8 mouse cellular contexts compared by ENCODE assay signal in genomic region chr2:57115181-57115863, GRCm38 (mm10). TPM values are rescaled to one million over a fixed set of nuclear protein-coding genes. Genes with fewer than 3 reads are reported as not detected.
DNase-seq lines count a peak whose midpoint lies in the region; ATAC-seq and TF ChIP-seq lines count a peak whose summit lies in the region.

No protein-coding gene starts in this region.

- CTCF ChIA-PET in Patski (lab: Charles Lee) = interaction anchor here (1.0 to 2.4 kb wide), 3 partner anchors 122 to 244 kb away, joined by 3 to 9 read pairs (median 3); partner anchors contain the start of gene Gpd2

- no peak for TF ChIP-seq CTCF in kidney, adult 2 months (conservative IDR thresholded peaks at IDR 0.05; ENCODE audit: insufficient read depth, insufficient read length, low read depth, low read length)
- TF ChIP-seq CTCF in Patski (IDR thresholded peaks at IDR 0.05) = no peak

- no peak for DNase-seq in kidney, adult 2 months
- DNase-seq in kidney, adult 9 months = no peak
- DNase-seq in Patski (ENCODE audit: low read depth, low spot score) = no peak
- no peak for DNase-seq in liver, embryonic 13.5 days
- no peak for DNase-seq in urinary bladder, postnatal 4 days (ENCODE audit: low spot score in 2 of 2)
- DNase-seq in adrenal gland, postnatal 10 days = no peak

- POLR2A ChIA-PET in Patski (lab: Charles Lee) = interaction anchor here (0.7 to 1.1 kb wide), 3 partner anchors 28 to 200 kb away, joined by 3 to 8 read pairs (median 5); no protein-coding TSS in a partner anchor

- 1% methylated on average over 25 of the region's 25 CpGs for WGBS in kidney, adult 2 months
- WGBS in forebrain, embryonic 15.5 days = under 1% methylated on average over 25 of the region's 25 CpGs
- 0% methylated on average over 25 of the region's 25 CpGs for WGBS in liver, embryonic 13.5 days (ENCODE audit: insufficient replicate concordance)
- under 1% methylated on average over 25 of the region's 25 CpGs for WGBS in stomach, embryonic 15.5 days

- no peaks in the 10 kb centered on the region for H3K36me3 ChIP-seq in kidney, adult 2 months (ENCODE audit: control insufficient read depth, insufficient read depth, low read length)
- H3K36me3 ChIP-seq in forebrain, embryonic 15.5 days = no peaks in the 10 kb centered on the region
- no peaks in the 10 kb centered on the region for H3K36me3 ChIP-seq in liver, embryonic 13.5 days
- H3K36me3 ChIP-seq in stomach, embryonic 15.5 days = no peaks in the 10 kb centered on the region

- in situ Hi-C loops in Patski (cut with MboI; ENCODE audit: low pct_unique_long_range_greater_than_20kb) = loop anchor here (5.0 to 10.0 kb wide), 2 partner anchors 202 to 249 kb away; no protein-coding TSS in a partner anchor

- H3K4me3 ChIP-seq in kidney, adult 2 months (ENCODE audit: insufficient read depth, low read depth, low read length) = peak overlapping the region; percentile 72
- peak overlapping the region; percentile 73 for H3K4me3 ChIP-seq in forebrain, embryonic 15.5 days
- peak overlapping the region; percentile 74 for H3K4me3 ChIP-seq in liver, embryonic 13.5 days (replicated peaks)
- H3K4me3 ChIP-seq in stomach, embryonic 15.5 days (replicated peaks) = peak overlapping the region; percentile 70

- H3K27me3 ChIP-seq in kidney, adult 2 months (replicated peaks; ENCODE audit: control insufficient read depth, insufficient read depth, low read length) = peaks cover 2% of the 10 kb centered on the region
- H3K27me3 ChIP-seq in Patski = no peaks in the 10 kb centered on the region
- peaks cover 32% of the 10 kb centered on the region for H3K27me3 ChIP-seq in forebrain, embryonic 15.5 days
- H3K27me3 ChIP-seq in liver, embryonic 13.5 days = peaks cover 55% of the 10 kb centered on the region
- H3K27me3 ChIP-seq in stomach, embryonic 15.5 days (replicated peaks) = peaks cover 24% of the 10 kb centered on the region

- peak overlapping the region; percentile 100 for H3K4me2 ChIP-seq in forebrain, embryonic 15.5 days (replicated peaks)
- H3K4me2 ChIP-seq in liver, embryonic 13.5 days = peak overlapping the region; percentile 98
- peak overlapping the region; percentile 99 for H3K4me2 ChIP-seq in stomach, embryonic 15.5 days

- no peak for TF ChIP-seq POLR2A in kidney, adult 2 months (IDR thresholded peaks at IDR 0.05; ENCODE audit: low read depth, low read length)

- H3K27ac ChIP-seq in kidney, adult 2 months (ENCODE audit: insufficient read depth, low read depth, low read length) = peak overlapping the region; percentile 74; the same call in 1 of the 2 replicates
- H3K27ac ChIP-seq in forebrain, embryonic 15.5 days (replicated peaks) = peak overlapping the region; percentile 65
- H3K27ac ChIP-seq in liver, embryonic 13.5 days = no peak overlapping the region
- H3K27ac ChIP-seq in stomach, embryonic 15.5 days = peak overlapping the region; percentile 44; the same call in 1 of the 2 replicates

- no peaks in the 10 kb centered on the region for H3K9me3 ChIP-seq in forebrain, embryonic 15.5 days
- H3K9me3 ChIP-seq in liver, embryonic 13.5 days (replicated peaks) = no peaks in the 10 kb centered on the region
- H3K9me3 ChIP-seq in stomach, embryonic 15.5 days = no peaks in the 10 kb centered on the region

- H3K9ac ChIP-seq in forebrain, embryonic 15.5 days (replicated peaks) = peak overlapping the region; percentile 62
- H3K9ac ChIP-seq in liver, embryonic 13.5 days = peak overlapping the region; percentile 69
- peak overlapping the region; percentile 44; the same call in 1 of the 2 replicates for H3K9ac ChIP-seq in stomach, embryonic 15.5 days

- peaks cover 5% of the 10 kb centered on the region; the same call in 1 of the 2 replicates for H3K4me1 ChIP-seq in kidney, adult 2 months (ENCODE audit: control insufficient read depth, insufficient read depth, low read length)
- H3K4me1 ChIP-seq in forebrain, embryonic 15.5 days = peaks cover 43% of the 10 kb centered on the region
- peaks cover 31% of the 10 kb centered on the region for H3K4me1 ChIP-seq in liver, embryonic 13.5 days (replicated peaks)
- peaks cover 9% of the 10 kb centered on the region; the same call in 1 of the 2 replicates for H3K4me1 ChIP-seq in stomach, embryonic 15.5 days

- peak; percentile 0 for ATAC-seq in Patski
- ATAC-seq in forebrain, embryonic 15.5 days (replicated peaks) = peak; percentile 24
- no peak for ATAC-seq in liver, embryonic 13.5 days (ENCODE audit: low read depth)
- no peak for ATAC-seq in stomach, embryonic 15.5 days (ENCODE audit: insufficient read depth, low FRiP score, low read depth)

RNA-seq across cellular contexts. Expression of gene Nr4a2, which starts 8.5 kb away (rescaled TPM):
- polyA plus RNA-seq in kidney, adult 2 months (2012; rRNA removed) = 0.33 and 1.0 TPM in 2 replicates
- 1.7 TPM for polyA plus RNA-seq in Patski (2021)
- 22.2 and 31.9 TPM in 2 replicates for polyA plus RNA-seq in forebrain, embryonic 15.5 days (2015; fragmentation: Nextera tagmentation; extraction: Ambion mirVana)
- 0.29 and 0.49 TPM in 2 replicates for polyA plus RNA-seq in liver, embryonic 13.5 days (2015; fragmentation: Nextera tagmentation; extraction: Ambion mirVana)
- polyA plus RNA-seq in stomach, embryonic 15.5 days (2015; fragmentation: Nextera tagmentation; extraction: Ambion mirVana) = 7.0 and 7.3 TPM in 2 replicates
- total RNA-seq in adrenal gland, postnatal 10 days (2021) = 10 to 100 TPM in 1 of 2 experiments, 1 to 10 TPM in 1; 4.1 to 22.6 TPM

Comparison
In these comparisons a context has a peak if more than half of its experiments do, and no peak if none do; other contexts are left out.
1. ATAC-seq: peak in Patski (single experiment) and forebrain, embryonic 15.5 days (single experiment); none in liver, embryonic 13.5 days (single experiment) and stomach, embryonic 15.5 days (single experiment).
2. Peak in every context shown above with its lines, with median percentiles within 50 percentile points of each other: H3K4me3 ChIP-seq, H3K4me2 ChIP-seq and H3K9ac ChIP-seq.